Mouse (Mus musculus) bone marrow, adult 2 months (tissue): ENCODE measurements around the gene Itgav.

Experiments
- CTCF ChIP-seq: fragments of 200-500 bp; IDR thresholded peaks from 2 replicates; pipeline ENCODE4 v1.5.1; 2011; ENCODE audit warnings: low read length, control low read depth; ENCODE audit not compliant: control insufficient read depth, insufficient read depth
- POLR2A ChIP-seq: fragments of 200-500 bp; IDR thresholded peaks from 2 replicates; pipeline ENCODE4 v1.6.1; 2011; ENCODE audit warnings: low read depth, mild to moderate bottlenecking, control low read depth, low read length, borderline replicate concordance; ENCODE audit not compliant: control insufficient read depth

DNA sequence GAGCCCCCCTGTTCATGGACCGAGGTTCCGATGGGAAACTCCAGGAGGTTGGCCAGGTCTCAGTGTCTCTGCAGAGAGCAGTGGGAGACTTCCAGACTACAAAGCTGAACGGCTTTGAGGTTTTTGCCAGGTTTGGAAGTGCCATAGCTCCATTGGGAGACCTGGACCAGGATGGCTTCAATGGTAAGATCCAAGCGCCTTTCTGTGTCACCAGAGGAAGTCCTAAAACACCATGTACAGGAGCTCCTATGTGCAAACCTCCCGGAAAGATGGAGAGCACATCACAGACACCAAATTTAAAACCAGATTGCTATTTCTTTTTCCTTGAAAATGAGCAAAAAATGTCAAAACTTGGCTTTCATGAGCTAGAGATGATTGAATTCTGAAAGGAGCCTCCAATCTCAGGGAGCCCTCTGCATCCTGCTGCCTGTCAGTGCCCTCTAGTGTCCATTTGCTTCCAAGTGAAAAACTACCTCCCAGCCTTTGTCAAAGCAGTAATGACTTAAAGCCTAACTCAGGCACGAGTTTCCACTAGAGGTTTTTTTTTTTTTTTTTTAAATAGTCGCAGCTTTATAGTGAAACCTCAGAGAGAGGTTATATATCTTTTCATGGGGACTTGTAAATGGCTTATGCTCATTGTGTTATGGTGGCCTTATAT lies 47.1 kb downstream of the Itgav start:
- TF ChIP-seq POLR2A (no peak), CTCF (peak; percentile 74)
